ENCODE assay signal across 8 mouse cellular contexts in genomic region chr1:180903666-180904038, GRCm38 (mm10). TPM values are rescaled to one million over a fixed set of nuclear protein-coding genes. Genes with fewer than 3 reads are reported as not detected.
DNase-seq lines count a peak whose midpoint lies in the region; ATAC-seq lines count a peak whose summit lies in the region.

No protein-coding gene starts in this region.

- H3K9ac ChIP-seq in neural tube, embryonic 11.5 days (ENCODE audit: low read length), result peak overlapping the region; percentile 47
- H3K9ac ChIP-seq in forebrain, embryonic 11.5 days (ENCODE audit: low read length), result peak overlapping the region; percentile 93
- peak overlapping the region; percentile 92 for H3K9ac ChIP-seq in liver, embryonic 11.5 days (ENCODE audit: low read depth, low read length)
- peak overlapping the region; percentile 84 for H3K9ac ChIP-seq in stomach, embryonic 14.5 days (replicated peaks; ENCODE audit: low read depth, low read length)

- ATAC-seq in neural tube, embryonic 11.5 days (ENCODE audit: insufficient read depth, low FRiP score, low TSS enrichment), result no peak
- ATAC-seq in forebrain, embryonic 11.5 days (replicated peaks; ENCODE audit: low FRiP score), result peak; percentile 13; the same call in 1 of the 2 replicates
- no peak for ATAC-seq in liver, embryonic 11.5 days (replicated peaks; ENCODE audit: low FRiP score)
- ATAC-seq in stomach, embryonic 14.5 days (ENCODE audit: insufficient number of reproducible peaks, insufficient read depth, low FRiP score, low read depth), result 0 out of 2 replicates have a peak, but pooled peaks have one; percentile 2

- no peaks in the 10 kb centered on the region for H3K27me3 ChIP-seq in neural tube, embryonic 11.5 days (ENCODE audit: control insufficient read depth, insufficient read depth, low read length)
- no peaks in the 10 kb centered on the region for H3K27me3 ChIP-seq in forebrain, embryonic 11.5 days (ENCODE audit: control insufficient read depth, insufficient read depth, low read length)
- H3K27me3 ChIP-seq in liver, embryonic 11.5 days (replicated peaks; ENCODE audit: control insufficient read depth, insufficient read depth, low read length), result no peaks in the 10 kb centered on the region
- no peaks in the 10 kb centered on the region for H3K27me3 ChIP-seq in stomach, embryonic 14.5 days (ENCODE audit: control insufficient read depth, insufficient read depth, low read length)

- peaks cover 9% of the 10 kb centered on the region; the same call in 1 of the 2 replicates for H3K4me1 ChIP-seq in neural tube, embryonic 11.5 days (ENCODE audit: control insufficient read depth, insufficient read depth, low read length)
- peaks cover 6% of the 10 kb centered on the region; the same call in 1 of the 2 replicates for H3K4me1 ChIP-seq in forebrain, embryonic 11.5 days (replicated peaks; ENCODE audit: control insufficient read depth, insufficient read depth, low read length)
- peaks cover 33% of the 10 kb centered on the region for H3K4me1 ChIP-seq in liver, embryonic 11.5 days (replicated peaks; ENCODE audit: control insufficient read depth, insufficient read depth, low read length)
- H3K4me1 ChIP-seq in stomach, embryonic 14.5 days (ENCODE audit: control insufficient read depth, insufficient read depth, low read length), result peaks cover 9% of the 10 kb centered on the region; the same call in 1 of the 2 replicates

- peak overlapping the region; percentile 12; the same call in 1 of the 2 replicates for H3K4me3 ChIP-seq in neural tube, embryonic 11.5 days (ENCODE audit: low read depth, low read length)
- peak overlapping the region; percentile 86; the same call in 1 of the 2 replicates for H3K4me3 ChIP-seq in forebrain, embryonic 11.5 days (ENCODE audit: low read depth, low read length)
- peak overlapping the region; percentile 95 for H3K4me3 ChIP-seq in liver, embryonic 11.5 days (ENCODE audit: low read depth, low read length)
- H3K4me3 ChIP-seq in stomach, embryonic 14.5 days (ENCODE audit: low read depth, low read length), result peak overlapping the region; percentile 83

- peaks cover 5% of the 10 kb centered on the region for H3K36me3 ChIP-seq in neural tube, embryonic 11.5 days (ENCODE audit: control insufficient read depth, insufficient read depth, low read length)
- peaks cover 3% of the 10 kb centered on the region; the same call in 1 of the 2 replicates for H3K36me3 ChIP-seq in forebrain, embryonic 11.5 days (ENCODE audit: control insufficient read depth, insufficient read depth, low read length)
- peaks cover 25% of the 10 kb centered on the region for H3K36me3 ChIP-seq in liver, embryonic 11.5 days (ENCODE audit: control insufficient read depth, insufficient read depth, low read length)
- peaks cover 20% of the 10 kb centered on the region for H3K36me3 ChIP-seq in stomach, embryonic 14.5 days (ENCODE audit: control insufficient read depth, insufficient read depth, low read length)

- H3K4me2 ChIP-seq in neural tube, embryonic 11.5 days (ENCODE audit: low read depth), result peak overlapping the region; percentile 39
- H3K4me2 ChIP-seq in forebrain, embryonic 11.5 days (ENCODE audit: low read depth, low read length, severe bottlenecking), result peak overlapping the region; percentile 87
- peak overlapping the region; percentile 86 for H3K4me2 ChIP-seq in liver, embryonic 11.5 days
- H3K4me2 ChIP-seq in stomach, embryonic 14.5 days (replicated peaks; ENCODE audit: low read depth, low read length), result peak overlapping the region; percentile 91

- 42% methylated on average over 10 of the region's 10 CpGs for WGBS in neural tube, embryonic 11.5 days
- WGBS in forebrain, embryonic 11.5 days, result 42% methylated on average over 10 of the region's 10 CpGs
- WGBS in liver, embryonic 11.5 days, result 30% methylated on average over 10 of the region's 10 CpGs
- 28% methylated on average over 10 of the region's 10 CpGs for WGBS in stomach, embryonic 14.5 days

- H3K9me3 ChIP-seq in neural tube, embryonic 11.5 days (ENCODE audit: control insufficient read depth, low read length), result no peaks in the 10 kb centered on the region
- H3K9me3 ChIP-seq in forebrain, embryonic 11.5 days (ENCODE audit: control insufficient read depth, low read length), result no peaks in the 10 kb centered on the region
- no peaks in the 10 kb centered on the region for H3K9me3 ChIP-seq in liver, embryonic 11.5 days (ENCODE audit: control insufficient read depth, low read length)
- H3K9me3 ChIP-seq in stomach, embryonic 14.5 days (ENCODE audit: control insufficient read depth, low read depth, low read length), result no peaks in the 10 kb centered on the region

- H3K27ac ChIP-seq in neural tube, embryonic 11.5 days (ENCODE audit: low read depth, low read length), result no peak overlapping the region
- H3K27ac ChIP-seq in forebrain, embryonic 11.5 days (ENCODE audit: low read depth, low read length), result no peak overlapping the region; the same call in 1 of the 2 replicates
- peak overlapping the region; percentile 93 for H3K27ac ChIP-seq in liver, embryonic 11.5 days (ENCODE audit: low read depth, low read length)
- peak overlapping the region; percentile 84 for H3K27ac ChIP-seq in stomach, embryonic 14.5 days (ENCODE audit: low read length)

- DNase-seq in neural tube, embryonic 11.5 days (ENCODE audit: low spot score), result no peak
- no peak for DNase-seq in neural tube, embryonic 10.5 days (ENCODE audit: extremely low spot score, low spot score)
- no peak for DNase-seq in forebrain, embryonic 11.5 days (ENCODE audit: low spot score)
- no peak for DNase-seq in liver, embryonic 11.5 days (ENCODE audit: low spot score)
- no peak for DNase-seq in cerebellum, adult 11-12 months
- DNase-seq in embryo, embryonic 10 days (ENCODE audit: low spot score), result no peak
- no peak for DNase-seq in thymus, postnatal 4 days

RNA-seq across cellular contexts. Expression of gene Pycr2, which starts 0.4 kb away (rescaled TPM):
- 94.7 and 113 TPM in 2 replicates for polyA plus RNA-seq in neural tube, embryonic 11.5 days (2014; fragmentation: Nextera tagmentation; extraction: Ambion mirVana)
- polyA plus RNA-seq in forebrain, embryonic 11.5 days (2014; fragmentation: Nextera tagmentation; extraction: Ambion mirVana), result 111 and 121 TPM in 2 replicates
- polyA plus RNA-seq in liver, embryonic 11.5 days (2014; fragmentation: Nextera tagmentation; extraction: Ambion mirVana), result 162 and 171 TPM in 2 replicates
- 86.0 and 92.3 TPM in 2 replicates for polyA plus RNA-seq in stomach, embryonic 14.5 days (2014; fragmentation: Nextera tagmentation; extraction: Ambion mirVana)

RNA-seq across cellular contexts. Expression of gene Lefty2, which starts 10.7 kb away (rescaled TPM):
- polyA plus RNA-seq in neural tube, embryonic 11.5 days (2014; fragmentation: Nextera tagmentation; extraction: Ambion mirVana), result not detected in 2 replicates
- not detected in 2 replicates for polyA plus RNA-seq in forebrain, embryonic 11.5 days (2014; fragmentation: Nextera tagmentation; extraction: Ambion mirVana)
- not detected in 2 replicates for polyA plus RNA-seq in liver, embryonic 11.5 days (2014; fragmentation: Nextera tagmentation; extraction: Ambion mirVana)
- polyA plus RNA-seq in stomach, embryonic 14.5 days (2014; fragmentation: Nextera tagmentation; extraction: Ambion mirVana), result 0.14 TPM in 1 of 2 replicates, not detected in the other

RNA-seq across cellular contexts. Expression of gene Lefty1, which starts 31.2 kb away (rescaled TPM):
- polyA plus RNA-seq in neural tube, embryonic 11.5 days (2014; fragmentation: Nextera tagmentation; extraction: Ambion mirVana), result 0.39 and 0.41 TPM in 2 replicates
- polyA plus RNA-seq in forebrain, embryonic 11.5 days (2014; fragmentation: Nextera tagmentation; extraction: Ambion mirVana), result 0.45 and 0.51 TPM in 2 replicates
- 7.3 and 9.5 TPM in 2 replicates for polyA plus RNA-seq in liver, embryonic 11.5 days (2014; fragmentation: Nextera tagmentation; extraction: Ambion mirVana)
- polyA plus RNA-seq in stomach, embryonic 14.5 days (2014; fragmentation: Nextera tagmentation; extraction: Ambion mirVana), result 1.8 and 3.6 TPM in 2 replicates

RNA-seq across cellular contexts. Expression of gene Tmem63a, which starts 38.5 kb away (rescaled TPM):
- polyA plus RNA-seq in neural tube, embryonic 11.5 days (2014; fragmentation: Nextera tagmentation; extraction: Ambion mirVana), result 2.6 and 3.1 TPM in 2 replicates
- 2.7 and 3.0 TPM in 2 replicates for polyA plus RNA-seq in forebrain, embryonic 11.5 days (2014; fragmentation: Nextera tagmentation; extraction: Ambion mirVana)
- 7.8 and 8.3 TPM in 2 replicates for polyA plus RNA-seq in liver, embryonic 11.5 days (2014; fragmentation: Nextera tagmentation; extraction: Ambion mirVana)
- 14.8 and 17.9 TPM in 2 replicates for polyA plus RNA-seq in stomach, embryonic 14.5 days (2014; fragmentation: Nextera tagmentation; extraction: Ambion mirVana)

RNA-seq across cellular contexts. Expression of gene Sde2, which starts 52.7 kb away (rescaled TPM):
- polyA plus RNA-seq in neural tube, embryonic 11.5 days (2014; fragmentation: Nextera tagmentation; extraction: Ambion mirVana), result 34.7 and 37.8 TPM in 2 replicates
- polyA plus RNA-seq in forebrain, embryonic 11.5 days (2014; fragmentation: Nextera tagmentation; extraction: Ambion mirVana), result 33.8 and 35.4 TPM in 2 replicates
- 49.0 and 49.2 TPM in 2 replicates for polyA plus RNA-seq in liver, embryonic 11.5 days (2014; fragmentation: Nextera tagmentation; extraction: Ambion mirVana)
- polyA plus RNA-seq in stomach, embryonic 14.5 days (2014; fragmentation: Nextera tagmentation; extraction: Ambion mirVana), result 34.7 and 35.2 TPM in 2 replicates

Comparison
In these comparisons a context has a peak if more than half of its experiments do, and no peak if none do; other contexts are left out.
1. ATAC-seq: peak in forebrain, embryonic 11.5 days (single experiment) and stomach, embryonic 14.5 days (single experiment); none in neural tube, embryonic 11.5 days (single experiment) and liver, embryonic 11.5 days (single experiment).
2. H3K27ac ChIP-seq: peak in liver, embryonic 11.5 days (single experiment) and stomach, embryonic 14.5 days (single experiment); none in neural tube, embryonic 11.5 days (single experiment) and forebrain, embryonic 11.5 days (single experiment).
3. H3K4me2 ChIP-seq: peak in every context shown above with its lines; median percentile 91 in stomach, embryonic 14.5 days; 87 in forebrain, embryonic 11.5 days; 86 in liver, embryonic 11.5 days; 39 in neural tube, embryonic 11.5 days.
4. H3K4me3 ChIP-seq: peak in every context shown above with its lines; median percentile 95 in liver, embryonic 11.5 days; 86 in forebrain, embryonic 11.5 days; 83 in stomach, embryonic 14.5 days; 12 in neural tube, embryonic 11.5 days.
5. Peak in every context shown above with its lines, with median percentiles within 50 percentile points of each other: H3K9ac ChIP-seq.